Mouse (Mus musculus): ENCODE measurements around the gene Klrg1. TPM values are rescaled to one million over a fixed set of nuclear protein-coding genes. Genes with fewer than 3 reads are reported as not detected.

Klrg1 gene
- 0.69 and 0.76 TPM in 2 replicates for polyA plus RNA-seq (2015; fragmentation: Nextera tagmentation; extraction: Ambion mirVana)

DNA sequence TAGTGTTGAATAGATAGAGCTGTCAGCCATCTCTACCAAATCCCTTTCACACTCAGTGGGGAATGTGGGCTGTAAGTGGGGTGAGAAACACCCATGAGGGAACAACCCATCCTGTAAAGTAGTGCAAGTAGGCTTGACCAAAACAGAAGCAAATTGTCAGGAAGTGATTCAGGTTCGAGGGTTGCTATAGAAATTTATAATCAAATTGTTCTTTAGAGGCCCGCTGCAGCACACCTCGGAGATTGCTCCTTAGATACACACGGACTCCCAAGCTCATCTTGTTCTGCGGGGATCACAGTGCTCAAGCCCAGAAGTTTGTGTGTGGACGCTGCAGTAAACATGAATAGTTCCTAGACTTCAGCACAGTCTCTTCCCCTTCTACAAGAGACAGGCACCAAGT is at the start of gene Klrg1:
Gene Klrg1, minus strand, starts transcription at position 101 of the 400 bp plus-strand sequence.
- Histone ChIP-seq H3K9ac (no peak within 1 kb of the TSS), H3K36me3 (no peaks in the 10 kb centered on the region), H3K27ac (no peak within 1 kb of the TSS), H3K4me2 (no peak within 1 kb of the TSS), H3K9me3 (no peaks in the 10 kb centered on the region), H3K4me3 (no peak within 1 kb of the TSS), H3K4me1 (replicated peaks) (no peaks in the 10 kb centered on the region), H3K27me3 (no peaks in the 10 kb centered on the region)
- WGBS: 88% methylated on average over 6 of the region's 6 CpGs
- ATAC-seq (ENCODE audit: low FRiP score): no peak

- no peak for ATAC-seq (ENCODE audit: low FRiP score)
- Histone ChIP-seq H3K27ac (no peak overlapping the region), H3K4me1 (replicated peaks) (no peaks in the 10 kb centered on the region), H3K4me3 (no peak overlapping the region), H3K4me2 (no peak overlapping the region), H3K36me3 (peaks cover 69% of the 10 kb centered on the region), H3K9ac (no peak overlapping the region), H3K27me3 (no peaks in the 10 kb centered on the region), H3K9me3 (no peaks in the 10 kb centered on the region)
- 94% methylated on average over 6 of the region's 6 CpGs for WGBS
Observed at GRCm38 (mm10) chr6:122325361-122325975, 42.8 kb upstream of the Klrg1 start.

- Histone ChIP-seq H3K4me2 (no peak overlapping the region), H3K36me3 (peaks cover 98% of the 10 kb centered on the region), H3K27me3 (no peaks in the 10 kb centered on the region), H3K4me3 (no peak overlapping the region), H3K9me3 (no peaks in the 10 kb centered on the region), H3K4me1 (replicated peaks) (no peaks in the 10 kb centered on the region), H3K27ac (no peak overlapping the region), H3K9ac (no peak overlapping the region)
- WGBS: 100% methylated on average over 1 of the region's 1 CpGs
- no peak for ATAC-seq (ENCODE audit: low FRiP score)
Observed at GRCm38 (mm10) chr6:122318726-122319125, 36.0 kb upstream of the Klrg1 start.

DNA sequence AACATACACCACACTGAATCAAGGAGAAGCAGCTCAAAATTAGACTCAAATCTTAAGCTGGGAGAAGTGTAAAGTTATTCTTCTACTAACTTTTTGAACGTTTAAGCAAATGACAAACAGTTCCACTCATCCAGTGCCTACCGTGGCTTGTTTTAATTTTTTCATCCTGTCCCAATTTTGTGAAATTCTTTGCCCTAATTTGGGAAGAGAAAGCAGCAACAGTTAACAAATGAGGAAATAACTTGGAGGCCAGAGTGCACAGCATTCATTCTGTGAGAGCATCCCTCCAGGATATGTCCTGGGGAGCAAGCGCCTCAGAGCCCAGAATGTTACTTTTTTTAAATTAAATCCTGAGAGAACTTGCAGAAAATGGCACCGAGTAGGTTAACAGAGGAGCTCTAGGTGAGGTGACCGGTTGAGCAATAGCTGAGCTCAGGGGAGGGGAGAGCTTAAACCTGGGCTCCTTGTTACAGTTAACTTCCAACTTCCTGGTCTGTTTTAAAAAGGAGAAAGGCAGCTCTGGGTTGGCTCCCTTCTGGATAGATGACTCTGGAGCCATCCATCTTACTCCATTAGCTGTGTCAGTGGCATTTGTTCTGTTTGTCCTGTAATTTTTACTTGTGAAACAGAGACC is 27.6 kb upstream of the Klrg1 start:
- H3K36me3 ChIP-seq: peaks cover 25% of the 10 kb centered on the region
- peak overlapping the region; percentile 80 for H3K9ac ChIP-seq
- H3K4me1 ChIP-seq (replicated peaks): peaks cover 21% of the 10 kb centered on the region
- H3K27ac ChIP-seq: no peak overlapping the region
- H3K27me3 ChIP-seq: no peaks in the 10 kb centered on the region
- H3K4me2 ChIP-seq: peak overlapping the region; percentile 72
- ATAC-seq (ENCODE audit: low FRiP score): no peak
- H3K4me3 ChIP-seq: peak overlapping the region; percentile 63; the same call in 1 of the 2 replicates
- no peaks in the 10 kb centered on the region for H3K9me3 ChIP-seq
- whole genome bisulfite sequencing: 74% methylated on average over 5 of the region's 5 CpGs

DNA sequence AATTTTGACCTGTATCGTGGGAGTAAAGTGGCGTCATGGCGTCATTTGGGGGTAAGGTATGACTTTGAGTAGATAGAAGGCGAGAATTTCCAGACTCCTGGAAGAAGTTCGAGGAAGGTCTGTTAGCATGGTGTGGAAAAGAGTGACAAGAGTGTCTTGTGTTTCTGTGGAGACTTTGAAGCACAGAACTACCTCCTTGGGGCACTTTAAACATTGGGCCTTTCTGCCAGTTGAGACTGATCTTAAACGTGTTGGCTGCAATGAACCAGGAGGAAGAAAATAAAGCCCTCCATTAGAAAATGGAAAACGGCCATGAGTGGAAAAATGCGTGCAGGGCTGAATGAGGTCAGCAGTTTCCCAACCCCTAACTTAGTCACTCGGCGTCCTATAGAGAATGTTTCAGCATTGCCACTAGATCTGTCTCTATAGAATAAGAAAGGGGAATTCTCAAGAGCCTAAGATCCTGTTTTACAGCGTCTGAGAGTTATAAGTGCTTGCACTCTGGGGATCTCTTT is 26.8 kb upstream of the Klrg1 start:
- H3K4me2 ChIP-seq: peak overlapping the region; percentile 72
- H3K9ac ChIP-seq: peak overlapping the region; percentile 80
- 15% methylated on average over 11 of the region's 11 CpGs for whole genome bisulfite sequencing
- no peaks in the 10 kb centered on the region for H3K27me3 ChIP-seq
- no peaks in the 10 kb centered on the region for H3K9me3 ChIP-seq
- H3K36me3 ChIP-seq: peaks cover 17% of the 10 kb centered on the region
- H3K27ac ChIP-seq: no peak overlapping the region
- ATAC-seq (ENCODE audit: low FRiP score): no peak
- peak overlapping the region; percentile 63 for H3K4me3 ChIP-seq
- H3K4me1 ChIP-seq (replicated peaks): peaks cover 21% of the 10 kb centered on the region

DNA sequence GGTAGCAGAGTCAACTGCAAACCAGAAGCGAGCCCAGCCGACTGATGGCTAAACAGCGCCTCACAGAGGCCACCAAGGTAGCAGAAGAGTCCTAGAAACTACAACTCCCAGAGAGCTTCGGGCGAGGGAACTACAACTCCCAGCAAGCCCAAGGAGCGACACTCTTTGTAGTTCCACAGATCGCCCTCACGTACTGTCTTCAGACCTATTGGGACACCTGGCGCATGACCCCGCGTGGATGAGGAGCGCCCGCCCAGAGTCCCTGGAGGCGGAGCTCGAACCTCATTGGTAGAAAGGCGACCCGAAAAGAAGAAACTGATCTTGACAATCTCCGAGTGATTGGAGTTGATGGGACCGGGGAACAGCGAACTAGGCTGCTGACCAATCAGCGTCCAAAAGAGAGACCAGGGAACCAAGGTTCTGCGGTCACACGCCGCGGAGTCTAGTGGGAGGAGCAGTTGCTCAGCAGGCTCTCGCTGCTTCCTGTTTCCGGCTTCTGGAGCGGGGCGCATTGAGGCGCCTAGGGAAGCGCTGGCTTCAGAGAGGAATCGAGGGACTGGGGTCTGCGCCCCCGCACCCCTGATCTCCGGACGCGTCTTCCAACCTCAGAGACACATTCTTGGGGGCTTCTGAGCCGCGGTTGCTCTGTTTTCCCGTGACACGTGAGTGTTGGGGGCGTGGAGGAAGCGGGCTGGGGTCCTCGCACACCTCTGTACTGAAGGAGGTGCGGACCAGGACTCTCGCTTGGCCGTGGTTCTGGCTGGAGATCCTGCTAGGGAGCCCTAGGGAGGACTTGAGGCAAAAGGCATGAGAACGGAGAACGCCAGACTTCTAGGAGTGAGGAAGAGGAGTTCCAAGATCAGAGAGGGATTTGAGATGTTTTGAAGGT is 26.1 kb upstream of the Klrg1 start, which contains the start of gene M6pr:
Gene M6pr, plus strand, starts transcription at position 216 of the 889 bp plus-strand sequence.
- H3K4me1 ChIP-seq (replicated peaks): peaks cover 21% of the 10 kb centered on the region
- peak within 1 kb of the TSS; percentile 72 for H3K4me2 ChIP-seq
- peak; percentile 99 for ATAC-seq (ENCODE audit: low FRiP score)
- H3K4me3 ChIP-seq: peak within 1 kb of the TSS; percentile 63
- WGBS: under 1% methylated on average over 49 of the region's 49 CpGs
- peak within 1 kb of the TSS; percentile 80 for H3K9ac ChIP-seq
- H3K27me3 ChIP-seq: no peaks in the 10 kb centered on the region
- H3K9me3 ChIP-seq: no peaks in the 10 kb centered on the region
- H3K27ac ChIP-seq: peak within 1 kb of the TSS; percentile 66
- H3K36me3 ChIP-seq: peaks cover 10% of the 10 kb centered on the region

DNA sequence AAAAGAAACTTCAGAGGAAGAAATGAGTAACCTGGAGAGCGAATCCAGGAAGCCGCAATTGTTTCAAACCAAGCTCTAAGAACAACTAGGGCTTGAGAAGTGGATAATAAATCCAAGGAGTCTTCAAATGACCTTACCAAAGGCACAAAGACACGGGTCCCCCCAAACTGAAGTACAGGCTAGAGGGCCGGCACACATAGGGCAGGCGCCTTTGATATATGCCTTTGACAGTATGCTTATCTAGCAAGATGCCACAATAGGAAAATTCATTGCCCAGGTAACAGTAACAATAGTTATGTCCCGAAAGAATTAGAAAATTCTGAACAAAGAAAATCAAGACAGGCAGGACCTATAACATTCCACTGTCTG is 25.4 kb upstream of the Klrg1 start:
- H3K4me3 ChIP-seq: peak overlapping the region; percentile 63; the same call in 1 of the 2 replicates
- H3K9me3 ChIP-seq: no peaks in the 10 kb centered on the region
- WGBS: 63% methylated on average over 6 of the region's 6 CpGs
- no peak overlapping the region for H3K9ac ChIP-seq
- peak overlapping the region; percentile 66 for H3K27ac ChIP-seq
- H3K36me3 ChIP-seq: peaks cover 4% of the 10 kb centered on the region
- H3K27me3 ChIP-seq: no peaks in the 10 kb centered on the region
- H3K4me2 ChIP-seq: peak overlapping the region; percentile 1; the same call in 1 of the 2 replicates
- ATAC-seq (ENCODE audit: low FRiP score): no peak; the same call in none of the 2 replicates
- peaks cover 21% of the 10 kb centered on the region for H3K4me1 ChIP-seq (replicated peaks)

DNA sequence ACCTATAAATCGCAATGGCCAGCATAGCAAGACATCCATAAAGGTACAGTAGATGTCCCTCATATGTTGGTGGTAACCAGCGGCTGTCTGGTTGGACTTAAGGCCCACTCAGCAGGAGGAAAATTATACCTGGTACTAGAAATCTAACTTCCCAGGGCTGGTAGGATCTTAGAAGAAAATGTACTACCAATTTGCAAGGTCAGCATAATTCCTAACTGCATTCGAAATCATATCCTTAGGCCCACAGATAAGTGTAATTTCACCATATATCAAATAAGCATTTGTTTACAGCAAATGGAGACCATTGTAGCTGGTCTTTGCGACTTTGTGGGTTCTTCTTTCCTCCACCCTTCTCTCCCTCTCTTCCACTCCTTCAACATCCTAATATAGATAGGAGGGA is 24.0 kb upstream of the Klrg1 start:
- 87% methylated on average over 4 of the region's 4 CpGs for WGBS

GRCm38 (mm10) chr6:122304790-122305555 is 22.3 kb upstream of the Klrg1 start:
- H3K4me2 ChIP-seq: no peak overlapping the region
- no peak overlapping the region for H3K4me3 ChIP-seq
- no peaks in the 10 kb centered on the region for H3K9me3 ChIP-seq
- no peak for ATAC-seq (ENCODE audit: low FRiP score)
- H3K27ac ChIP-seq: no peak overlapping the region
- H3K27me3 ChIP-seq: no peaks in the 10 kb centered on the region
- no peaks in the 10 kb centered on the region for H3K36me3 ChIP-seq
- H3K4me1 ChIP-seq (replicated peaks): peaks cover 9% of the 10 kb centered on the region
- 0 out of 2 replicates have a peak overlapping the region, but pooled peaks have one; percentile 6 for H3K9ac ChIP-seq
- 82% methylated on average over 12 of the region's 12 CpGs for WGBS

More for the DNA sequence above, 24.0 kb upstream of the Klrg1 start:
- ATAC-seq (ENCODE audit: low FRiP score): no peak
- H3K9me3 ChIP-seq: no peaks in the 10 kb centered on the region
- H3K27me3 ChIP-seq: no peaks in the 10 kb centered on the region
- H3K4me2 ChIP-seq: no peak overlapping the region
- no peak overlapping the region for H3K9ac ChIP-seq
- H3K4me3 ChIP-seq: no peak overlapping the region
- no peak overlapping the region for H3K27ac ChIP-seq
- no peaks in the 10 kb centered on the region for H3K36me3 ChIP-seq
- H3K4me1 ChIP-seq (replicated peaks): peaks cover 21% of the 10 kb centered on the region

DNA sequence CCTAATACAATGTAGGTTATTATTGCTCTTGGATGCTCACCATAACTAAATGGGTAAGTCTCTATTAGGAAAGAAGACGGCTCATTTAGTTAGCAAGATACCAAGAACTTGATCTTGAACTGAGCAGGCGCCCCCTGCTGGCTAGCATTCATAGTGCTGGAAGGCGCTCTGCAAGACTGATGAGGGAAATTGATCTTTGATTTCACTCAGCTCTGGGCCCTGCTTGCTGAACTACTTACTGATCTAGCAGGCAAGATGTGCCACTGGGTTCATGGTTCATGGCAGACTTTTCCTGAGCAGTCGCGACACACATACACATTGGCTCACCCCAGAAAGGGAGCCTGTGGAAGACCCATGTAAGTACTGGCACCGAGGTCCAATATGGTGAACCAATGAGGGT is 21.7 kb upstream of the Klrg1 start:
- 36% methylated on average over 6 of the region's 6 CpGs for WGBS

DNA sequence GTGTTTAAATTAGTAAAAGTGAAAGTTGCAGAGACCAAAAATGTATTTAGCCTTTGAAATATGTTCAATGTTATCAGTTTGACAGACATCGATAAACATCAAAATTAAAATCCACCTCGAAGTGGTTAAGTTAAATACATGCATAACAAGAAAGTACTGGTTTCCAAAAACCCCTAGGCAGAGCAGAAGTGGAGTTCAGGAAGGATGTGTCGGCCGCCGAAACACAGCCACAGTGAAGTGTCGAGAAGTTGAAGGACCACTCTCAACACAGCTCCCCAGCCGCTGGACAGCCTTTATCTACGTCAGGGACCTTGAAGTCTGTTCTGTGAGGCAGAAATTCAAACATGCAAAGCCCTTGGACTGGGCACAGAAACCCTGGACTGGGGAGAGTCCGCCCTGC is 20.8 kb upstream of the Klrg1 start:
- Histone ChIP-seq H3K9ac (no peak overlapping the region), H3K4me2 (no peak overlapping the region), H3K9me3 (no peaks in the 10 kb centered on the region), H3K4me1 (replicated peaks) (no peaks in the 10 kb centered on the region), H3K27me3 (no peaks in the 10 kb centered on the region), H3K36me3 (no peaks in the 10 kb centered on the region), H3K27ac (no peak overlapping the region), H3K4me3 (no peak overlapping the region)
- no peak for ATAC-seq (ENCODE audit: low FRiP score)
- WGBS: 87% methylated on average over 9 of the region's 9 CpGs

More for the DNA sequence above, 21.7 kb upstream of the Klrg1 start:
- H3K27me3 ChIP-seq: no peaks in the 10 kb centered on the region
- no peak overlapping the region for H3K27ac ChIP-seq
- H3K4me2 ChIP-seq: no peak overlapping the region
- H3K4me1 ChIP-seq (replicated peaks): peaks cover 3% of the 10 kb centered on the region
- ATAC-seq (ENCODE audit: low FRiP score): no peak
- H3K9me3 ChIP-seq: no peaks in the 10 kb centered on the region
- no peaks in the 10 kb centered on the region for H3K36me3 ChIP-seq
- no peak overlapping the region for H3K9ac ChIP-seq
- H3K4me3 ChIP-seq: no peak overlapping the region

All from hindbrain, embryonic 13.5 days (tissue).